Mouse (Mus musculus) thymus, postnatal 10 days (tissue): ENCODE data around the gene Stfa2l1.
"Not testable (repeated sequence)": the region's sequence is repeated elsewhere in the genome, so short reads cannot be mapped to it uniquely, and the experiment has no call there.

Source experiments
- DNase-seq, 2 experiments: peaks; one replicate each; pipeline ENCODE4 v3.0.0; 2021; ENCODE audit warnings: low spot score in 2 of 2

Gene Stfa2l1

DNA sequence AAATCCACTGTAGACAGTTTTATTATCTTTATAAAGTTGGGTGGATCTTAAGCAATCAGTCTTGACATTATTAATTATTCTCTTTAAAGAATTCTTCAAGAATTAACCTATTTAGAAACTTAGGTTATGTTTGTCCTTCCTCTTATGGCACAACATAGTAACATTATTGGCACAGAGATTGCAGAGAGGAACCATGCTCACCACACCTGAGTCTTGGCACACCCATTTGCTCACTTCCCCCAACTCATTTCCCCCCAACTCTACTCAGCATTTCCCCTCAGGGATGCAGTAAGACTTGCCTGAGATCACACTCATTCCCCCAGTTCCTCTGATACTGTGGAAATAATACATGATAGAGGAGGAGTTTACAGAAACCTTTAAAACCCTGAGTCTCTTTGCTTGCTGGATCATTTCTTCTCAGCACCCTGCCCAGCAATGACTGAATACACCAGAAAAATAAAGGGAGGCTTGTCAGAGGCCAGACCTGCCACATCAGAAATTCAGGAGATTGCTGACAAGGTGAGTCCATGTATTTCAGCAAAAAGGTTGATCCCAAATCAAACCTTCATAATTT is at the start of gene Stfa2l1:
Gene Stfa2l1 (plus strand): TSS at position 410 of the 574 bp plus-strand sequence.
- no peak for DNase-seq

DNA sequence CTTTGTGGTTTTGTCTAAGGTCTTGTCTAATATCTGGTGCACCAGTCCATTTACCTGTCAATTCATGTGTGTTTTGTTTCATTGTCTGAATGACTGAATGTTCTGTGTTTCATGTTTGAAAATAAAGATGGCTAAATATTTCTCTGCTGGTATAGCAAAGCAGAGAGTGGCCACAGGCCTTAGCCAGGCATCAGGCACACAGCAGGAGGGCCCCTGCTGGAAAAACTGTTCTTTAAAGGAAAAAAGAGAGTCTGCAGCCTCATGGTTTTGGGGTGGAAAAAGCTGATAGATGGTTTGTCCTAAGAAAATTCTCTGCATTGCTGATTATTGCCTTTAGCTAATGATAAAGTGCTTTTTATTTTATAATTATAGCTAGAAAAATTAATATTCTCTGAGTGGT is 45.1 kb upstream of the Stfa2l1 start:
- DNase-seq: not testable (repeated sequence)

DNA sequence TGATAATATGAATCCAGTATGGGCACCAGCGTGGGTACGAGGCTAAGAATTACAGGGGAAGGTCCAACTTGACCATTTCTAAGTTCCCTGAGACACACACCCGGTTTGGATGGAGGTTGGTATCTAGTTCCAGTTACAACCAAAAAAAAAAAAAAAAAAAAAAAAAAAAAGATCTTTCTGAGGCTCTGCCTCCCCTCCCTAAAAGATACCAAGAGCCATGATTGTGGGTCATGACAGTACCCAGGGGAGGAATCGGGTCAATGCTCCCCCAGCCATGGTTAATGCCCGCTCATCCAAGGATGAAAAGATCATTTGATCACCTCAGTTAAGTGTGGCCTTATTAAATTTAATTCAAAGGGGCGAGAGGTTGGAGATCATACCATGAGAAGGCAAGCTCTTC is 40.9 kb upstream of the Stfa2l1 start:
- not testable (repeated sequence) for DNase-seq

DNA sequence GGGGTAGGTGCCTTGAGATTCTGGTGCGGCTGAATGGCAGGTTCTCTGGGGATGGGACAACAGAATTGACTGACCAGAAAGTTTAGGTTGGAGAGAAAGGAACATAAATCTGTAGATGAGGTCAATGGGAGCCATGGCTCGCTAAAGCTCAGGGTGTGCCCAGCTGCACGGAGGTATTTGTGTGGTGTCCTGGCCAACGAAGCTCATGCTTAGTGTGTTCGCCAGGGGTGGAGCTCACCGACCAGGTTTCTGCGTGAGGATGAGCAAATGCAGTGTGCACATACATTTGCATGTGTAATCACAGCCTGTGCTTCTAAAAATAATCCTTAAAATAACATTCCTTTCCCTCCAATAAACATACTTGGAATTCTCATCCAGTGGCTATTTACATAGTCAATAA is 28.5 kb upstream of the Stfa2l1 start:
- DNase-seq: no peak

DNA sequence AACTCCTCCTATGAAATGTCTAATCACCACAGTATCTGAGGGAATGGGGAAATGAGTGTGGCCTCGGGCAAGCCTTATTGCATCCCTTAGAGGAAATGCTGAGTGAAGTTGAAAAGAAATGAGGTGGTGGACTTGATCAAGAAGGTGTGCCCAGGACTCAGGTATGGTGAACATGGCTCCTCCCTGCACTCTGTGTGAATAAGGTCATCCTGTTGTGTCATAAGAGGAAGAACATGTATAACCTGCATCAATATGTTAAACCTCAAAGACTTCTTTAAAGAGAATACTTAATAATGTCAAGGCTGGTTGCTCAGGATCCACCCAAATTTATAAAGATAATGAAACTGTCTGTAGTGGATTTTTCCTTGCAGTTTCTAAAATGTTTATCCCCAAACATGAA is 25.5 kb upstream of the Stfa2l1 start, which contains the start of gene Csta1:
Gene Csta1 (minus strand): TSS at position 101 of the 400 bp plus-strand sequence.
- DNase-seq: no peak

DNA sequence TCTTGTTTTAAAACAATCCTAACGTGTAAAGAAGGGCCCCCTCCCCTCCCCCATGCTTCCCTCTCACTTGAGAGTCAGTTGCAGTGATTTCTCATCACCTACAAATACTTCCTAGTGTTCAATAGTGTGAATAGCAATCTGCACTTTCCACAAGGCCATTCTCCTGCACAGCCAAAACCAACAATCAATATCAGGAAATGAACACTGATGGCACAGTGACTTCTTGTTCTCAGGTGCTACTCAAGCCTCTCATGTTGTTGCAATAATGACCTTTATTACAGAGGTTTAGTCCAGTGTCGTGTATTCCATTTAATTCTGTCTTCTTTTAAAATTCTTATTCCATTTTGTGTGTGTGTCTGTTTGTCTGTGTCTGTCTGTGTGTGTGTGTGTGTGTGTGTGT is 18.4 kb upstream of the Stfa2l1 start:
- DNase-seq: no peak

DNA sequence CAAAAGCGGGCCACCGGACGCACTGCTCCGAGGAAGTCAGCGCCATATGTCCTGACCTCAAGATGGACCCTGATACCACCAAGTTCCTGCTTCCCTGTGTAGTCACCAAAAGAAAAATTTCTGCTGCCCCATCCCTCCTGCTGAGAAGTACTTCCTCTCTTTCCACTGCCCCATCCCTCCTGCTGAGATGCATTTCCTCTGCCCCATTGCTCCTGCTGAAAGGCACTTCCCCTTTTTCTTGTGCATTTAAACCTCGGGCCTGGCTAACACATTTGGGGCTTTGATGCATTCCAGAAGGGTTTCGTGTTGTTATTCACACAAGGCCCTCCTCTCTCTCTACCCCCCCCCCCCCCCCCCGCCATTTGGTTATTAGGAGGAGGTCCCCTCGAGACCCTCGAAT is 11.2 kb downstream of the Stfa2l1 start:
- DNase-seq: not testable (repeated sequence)

DNA sequence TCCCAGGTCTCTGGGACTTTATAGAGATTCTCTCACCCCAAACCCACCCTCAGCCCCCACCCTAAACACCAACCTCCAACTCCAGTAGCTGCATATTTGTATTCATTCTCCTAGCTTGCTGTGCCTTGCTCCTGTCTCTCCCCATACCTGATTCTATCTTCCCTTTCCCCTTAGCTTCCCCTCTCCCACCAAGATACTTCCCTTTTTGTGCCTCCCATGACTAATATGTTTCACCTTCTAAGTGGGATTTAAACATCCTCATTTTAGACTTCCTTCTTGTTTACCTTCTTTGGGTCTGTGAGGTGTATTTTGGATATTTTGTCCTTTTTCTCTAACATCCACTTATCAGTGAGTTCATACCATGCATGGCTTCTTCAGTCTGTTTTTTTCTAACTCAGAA is 19.5 kb downstream of the Stfa2l1 start:
- no peak for DNase-seq

DNA sequence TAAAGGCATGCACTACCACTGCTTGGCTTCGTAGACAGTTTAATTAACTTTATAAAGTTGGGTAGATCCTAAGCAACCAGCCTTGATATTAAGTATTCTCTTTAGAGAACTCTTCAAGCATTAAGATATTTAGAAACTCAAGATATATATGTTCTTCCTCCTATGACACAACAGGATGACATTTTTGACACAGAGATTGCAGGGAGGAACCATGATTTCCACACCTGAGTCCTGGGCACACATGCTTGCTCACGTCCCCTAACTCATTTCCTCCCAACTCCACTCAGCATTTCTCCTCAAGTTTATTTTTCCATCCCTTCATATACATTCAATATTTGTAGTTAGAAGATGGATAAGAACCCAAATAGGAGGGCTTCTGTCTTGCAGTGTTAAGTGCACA is 23.3 kb downstream of the Stfa2l1 start:
- DNase-seq: no peak

DNA sequence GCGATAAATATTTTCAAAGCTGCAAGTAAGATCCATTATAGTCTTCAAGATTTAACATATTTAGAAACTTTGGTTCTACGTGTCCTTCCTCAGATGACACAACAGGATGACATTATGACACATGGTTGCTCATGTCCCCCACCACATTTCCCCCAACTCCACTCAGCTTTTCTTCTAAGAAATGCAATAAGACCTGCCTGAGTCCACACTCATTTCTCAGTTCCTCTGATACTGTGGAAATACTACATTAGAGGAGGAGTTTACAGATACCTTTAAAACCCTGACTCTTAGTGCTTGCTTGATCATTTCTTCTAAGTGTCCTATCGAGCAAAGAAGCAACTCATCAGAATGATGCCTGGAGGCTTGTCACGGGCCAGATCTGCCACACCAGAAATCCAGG is 27.3 kb downstream of the Stfa2l1 start, which contains the start of gene Gm5483:
Gene Gm5483 (plus strand): TSS at position 301 of the 400 bp plus-strand sequence.
- not testable (repeated sequence) for DNase-seq

DNA sequence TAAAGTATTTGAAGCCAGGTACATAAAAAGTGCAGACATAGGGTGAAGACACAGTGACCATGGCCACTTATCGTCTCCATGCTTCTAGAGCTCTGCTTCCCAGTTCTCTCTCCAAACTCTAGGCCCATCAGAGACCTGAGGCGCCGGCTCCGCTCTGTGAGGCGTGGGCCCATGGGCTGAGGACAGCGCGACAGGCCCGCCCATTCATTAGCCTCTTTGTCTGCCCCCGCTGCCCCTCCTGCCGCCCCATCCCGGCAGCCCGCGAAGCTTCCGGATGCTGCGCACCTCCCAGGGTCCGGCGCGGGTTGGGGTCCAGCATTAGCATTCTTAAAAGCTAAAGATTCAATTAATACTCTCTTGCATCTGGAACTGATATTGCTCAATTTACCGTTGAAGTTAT is 42.6 kb downstream of the Stfa2l1 start:
- DNase-seq: no peak

DNA sequence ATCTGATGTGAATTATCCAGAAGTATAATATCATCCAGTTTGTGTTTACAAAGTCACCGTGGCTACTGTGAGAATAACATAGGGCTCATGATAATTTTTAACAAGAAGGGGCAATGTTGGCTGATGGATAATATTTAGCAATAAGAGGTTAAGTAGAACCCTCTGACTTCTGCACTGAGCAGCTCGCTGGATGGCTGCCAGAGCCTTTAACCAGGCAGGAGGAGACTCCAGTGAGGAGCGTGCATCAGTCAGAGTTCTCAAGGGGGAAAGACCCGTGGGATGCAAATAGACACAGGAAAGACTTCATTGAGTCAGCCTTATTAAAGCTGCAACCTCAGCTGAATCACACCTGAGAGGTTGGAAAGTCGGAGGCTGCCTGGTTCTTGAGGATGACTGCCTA is 47.2 kb downstream of the Stfa2l1 start:
- no peak for DNase-seq

DNA sequence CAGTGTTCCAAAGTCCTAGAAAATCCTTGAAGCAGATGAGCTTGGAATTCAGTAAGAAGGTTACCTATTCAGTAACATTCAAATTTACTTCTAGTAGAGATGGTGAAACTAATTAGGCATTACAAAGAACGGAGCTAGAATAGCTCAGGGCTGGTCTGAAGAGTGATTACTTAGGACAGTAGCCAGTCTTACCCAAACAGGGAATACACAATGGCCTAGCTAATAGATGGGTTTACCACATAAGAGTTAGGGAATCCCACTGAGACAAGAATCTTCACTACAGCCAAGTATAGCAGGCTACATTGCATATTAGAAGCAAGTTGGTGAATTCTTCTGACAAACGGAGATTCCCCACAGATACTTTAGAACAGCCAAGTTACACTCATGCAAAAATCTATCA is 49.1 kb downstream of the Stfa2l1 start:
- not testable (repeated sequence) for DNase-seq

DNA sequence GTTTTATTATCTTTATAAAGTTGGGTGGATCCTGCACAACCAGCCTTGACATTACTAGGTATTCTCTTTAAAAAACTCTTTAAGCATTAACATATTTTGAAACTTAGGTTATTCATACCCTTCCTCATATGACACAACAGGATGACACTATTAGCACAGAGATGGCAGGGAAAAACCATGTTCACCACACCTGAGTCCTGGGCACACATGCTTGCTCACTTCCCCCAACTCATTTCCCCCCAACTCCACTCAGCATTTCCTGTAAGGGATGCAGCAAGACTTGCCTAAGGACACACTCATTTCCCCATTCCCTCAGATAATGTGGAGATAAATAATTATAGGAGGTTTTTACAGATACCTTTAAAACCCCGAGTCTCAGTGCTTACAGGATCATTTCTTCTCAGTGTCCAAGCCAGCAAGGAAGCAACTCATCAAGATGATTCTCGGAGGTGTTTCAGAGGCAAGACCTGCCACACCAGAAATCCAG is 53.4 kb downstream of the Stfa2l1 start, which contains the start of gene Gm5416:
Gene Gm5416 (plus strand): TSS at position 437 of the 487 bp plus-strand sequence.
- no peak for DNase-seq
